Mouse (Mus musculus) gastrocnemius, adult 18-20 months (tissue): ENCODE data around the gene AU022252. TPM values are rescaled to one million over a fixed set of nuclear protein-coding genes. Genes with fewer than 3 reads are reported as not detected.
A peak's percentile ranks its signal among the peaks of the same experiment; 100 is the strongest.

Experiments used
- DNase-seq: peaks from one replicate; pipeline ENCODE4 v3.0.0; 2021; ENCODE audit warnings: low spot score
- total RNA-seq, 2 experiments: library from RNA; stranded (reverse); gene quantifications; 2 replicates each; pipeline ENCODE4 v1.2.3; 2021

AU022252 gene
- total RNA-seq, 2 experiments from 2014 or later: 24.6 to 28.2 TPM

DNA sequence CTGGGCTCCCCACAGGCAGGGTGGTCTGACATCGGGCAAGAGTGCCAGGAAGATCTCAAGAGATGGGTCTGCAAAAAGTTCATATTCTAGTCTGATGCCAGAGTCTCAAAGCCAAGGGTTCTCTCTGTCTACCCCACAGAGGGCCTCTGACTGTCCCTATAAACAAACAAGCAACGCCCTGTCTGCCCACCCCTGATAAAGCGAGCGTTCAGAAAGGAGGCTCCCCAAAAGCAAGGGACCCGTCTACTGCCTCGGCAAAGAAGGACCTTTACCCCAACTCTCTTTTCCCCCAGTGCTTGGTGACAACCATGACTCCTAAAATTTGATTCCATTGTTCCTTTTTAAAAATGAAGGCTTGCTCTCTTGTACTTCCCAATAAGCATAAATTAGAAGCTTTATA, 42.6 kb downstream of the AU022252 start, which contains the start of gene Ermap:
Gene Ermap, minus strand, starts transcription at position 148 of the 400 bp plus-strand sequence.
- no peak for DNase-seq

DNA sequence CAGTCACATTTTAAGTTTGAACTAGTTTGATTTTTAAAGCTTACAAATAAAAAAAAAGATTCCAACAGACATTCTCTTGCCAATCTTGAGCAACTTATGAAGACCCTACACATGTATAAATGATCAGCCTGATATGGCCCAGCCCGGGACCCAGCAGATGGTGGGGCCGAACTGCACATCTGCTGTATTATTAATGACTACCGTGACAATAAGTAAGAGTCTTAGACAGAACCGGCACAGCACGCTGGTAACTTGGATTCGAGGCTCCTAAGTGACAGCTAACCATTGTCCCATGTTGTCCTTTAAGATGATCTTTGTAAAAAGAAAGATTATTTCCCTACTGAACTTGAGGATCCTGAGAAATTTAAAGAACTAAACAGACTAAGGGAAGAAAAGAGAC, 43.1 kb downstream of the AU022252 start:
- DNase-seq: no peak

GRCm38 (mm10) chr4:119188060-119188785, 44.3 kb downstream of the AU022252 start:
- no peak for DNase-seq

DNA sequence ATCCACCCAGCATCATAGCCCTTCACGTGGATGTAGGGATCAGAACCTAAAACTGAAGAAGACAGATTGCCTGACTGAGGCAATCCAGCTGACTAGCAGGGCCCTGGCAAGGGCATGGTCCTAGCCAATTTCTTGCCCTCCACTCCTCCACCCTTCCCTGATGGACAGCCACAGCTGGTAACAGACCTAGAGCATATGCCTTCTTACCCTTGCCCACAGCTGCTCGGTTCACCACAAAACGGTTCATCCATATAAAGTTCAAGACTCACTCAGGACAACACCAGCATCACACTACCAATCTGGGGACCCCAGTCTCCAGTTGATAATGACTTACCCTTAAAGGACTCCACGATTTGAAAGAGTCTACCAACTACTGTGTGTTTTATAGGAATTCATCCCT, 46.7 kb downstream of the AU022252 start:
- no peak for DNase-seq

GRCm38 (mm10) chr4:119183525-119183924, 49.0 kb downstream of the AU022252 start:
- DNase-seq: no peak

DNA sequence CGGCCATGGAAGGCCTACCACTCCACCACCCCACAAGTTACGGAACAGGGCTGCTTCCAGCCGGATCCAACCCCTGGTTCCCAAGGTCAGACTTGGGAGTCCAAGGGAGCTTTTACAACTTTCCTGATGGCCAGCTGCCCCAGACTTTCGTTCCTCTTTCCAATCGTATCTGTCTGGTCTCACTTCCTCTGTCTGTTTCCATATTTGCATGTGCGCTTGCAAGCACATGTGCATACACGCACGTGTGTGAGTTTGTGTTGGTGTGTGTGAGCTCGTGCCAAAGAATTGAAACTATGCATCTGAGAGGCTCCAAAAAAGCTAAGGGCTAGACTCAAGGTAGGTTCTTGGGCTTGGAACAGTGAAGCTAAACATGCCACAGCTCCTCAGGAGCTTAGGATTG, 51.1 kb downstream of the AU022252 start:
- no peak for DNase-seq

DNA sequence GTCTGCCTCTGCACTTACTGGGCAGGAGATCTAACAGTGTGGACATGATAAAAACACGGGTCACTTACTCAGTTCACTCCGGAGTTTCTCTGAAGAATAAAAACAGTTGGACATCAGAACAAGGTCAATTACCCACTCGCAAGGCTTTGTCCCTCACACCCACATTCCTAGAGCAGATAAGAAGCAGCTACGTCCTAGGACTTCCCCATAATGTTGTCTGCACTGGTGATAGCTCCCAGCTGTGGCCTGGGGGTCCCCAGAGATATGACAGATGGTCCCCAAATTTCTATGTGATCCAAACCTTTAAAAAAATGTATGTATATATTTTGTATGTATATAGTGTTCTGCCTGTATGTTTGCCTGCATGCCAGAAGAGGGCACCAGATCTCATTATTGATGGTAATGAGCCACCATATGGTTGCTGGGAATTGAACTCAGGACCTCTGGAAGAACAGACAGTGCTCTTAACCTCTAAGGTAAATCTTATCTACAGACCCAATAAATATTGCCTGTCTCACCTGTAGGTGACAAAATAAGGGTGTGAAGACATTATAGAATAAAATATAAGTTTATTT, 52.3 kb downstream of the AU022252 start:
- no peak for DNase-seq

- no peak for DNase-seq
Measured at GRCm38 (mm10) chr4:119178331-119178730, 54.2 kb downstream of the AU022252 start.

GRCm38 (mm10) chr4:119177702-119178101, 54.8 kb downstream of the AU022252 start:
- no peak for DNase-seq

DNA sequence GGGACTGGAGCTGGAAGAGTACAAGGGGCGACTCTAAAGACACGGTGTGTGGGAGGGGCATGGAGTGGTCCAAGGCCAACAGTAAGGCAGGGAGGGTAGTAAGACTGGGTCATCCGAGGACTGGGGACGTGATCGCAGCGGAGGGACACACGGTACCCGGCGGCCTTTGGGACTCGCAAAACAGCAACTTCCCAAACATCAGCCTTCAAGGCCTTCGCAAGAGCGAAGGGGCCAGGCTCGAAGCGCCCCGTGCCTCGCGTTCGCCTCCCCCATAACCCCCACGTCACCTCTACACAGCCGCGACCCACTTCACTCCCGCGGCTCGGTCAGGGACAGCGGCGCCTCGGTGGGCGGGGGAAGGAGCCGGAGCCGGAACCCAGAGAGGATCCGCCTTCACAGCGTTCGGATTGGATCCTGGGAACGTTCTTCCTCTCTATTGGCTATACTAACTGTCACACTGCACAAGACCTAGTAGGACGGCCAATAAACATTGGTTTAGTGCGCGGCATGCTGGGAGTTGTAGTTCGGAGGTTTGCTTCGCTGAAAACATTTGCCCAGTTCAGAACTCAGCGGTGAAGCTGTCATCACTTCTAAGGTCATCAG, 58.6 kb downstream of the AU022252 start, which contains the start of gene Zfp691:
Gene Zfp691, minus strand, starts transcription at position 345 of the 603 bp plus-strand sequence.
- DNase-seq: peak; percentile 98

GRCm38 (mm10) chr4:119172919-119173650, 59.4 kb downstream of the AU022252 start:
- DNase-seq: no peak

GRCm38 (mm10) chr4:119167663-119168062, 64.8 kb downstream of the AU022252 start:
- peak; percentile 85 for DNase-seq

- DNase-seq: no peak
Measured at GRCm38 (mm10) chr4:119167068-119167467, 65.4 kb downstream of the AU022252 start.

DNA sequence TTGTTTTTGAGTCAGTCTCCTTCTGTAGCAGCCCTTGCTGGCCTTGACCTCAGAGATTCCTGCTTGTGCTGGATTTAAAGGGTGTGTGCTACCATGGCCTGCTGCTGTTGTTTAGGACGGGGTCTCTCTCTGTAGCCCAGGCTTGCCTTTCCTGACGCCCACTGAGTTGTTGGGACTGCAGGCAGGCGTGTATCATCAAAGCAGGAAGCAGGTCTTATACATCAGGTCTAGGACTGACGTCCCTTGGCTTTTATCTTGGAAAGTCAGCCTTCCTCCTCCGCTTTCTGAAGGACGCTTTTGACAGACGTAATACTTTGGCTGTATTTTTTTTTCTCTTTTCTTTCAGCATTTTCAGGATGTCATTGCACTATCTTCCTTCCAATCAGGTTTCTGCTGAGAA, 66.6 kb downstream of the AU022252 start:
- DNase-seq: no peak

- DNase-seq: no peak
Measured at GRCm38 (mm10) chr4:119162990-119163389, 69.5 kb downstream of the AU022252 start.

- no peak for DNase-seq
Measured at GRCm38 (mm10) chr4:119161358-119161757, 71.2 kb downstream of the AU022252 start.

DNA sequence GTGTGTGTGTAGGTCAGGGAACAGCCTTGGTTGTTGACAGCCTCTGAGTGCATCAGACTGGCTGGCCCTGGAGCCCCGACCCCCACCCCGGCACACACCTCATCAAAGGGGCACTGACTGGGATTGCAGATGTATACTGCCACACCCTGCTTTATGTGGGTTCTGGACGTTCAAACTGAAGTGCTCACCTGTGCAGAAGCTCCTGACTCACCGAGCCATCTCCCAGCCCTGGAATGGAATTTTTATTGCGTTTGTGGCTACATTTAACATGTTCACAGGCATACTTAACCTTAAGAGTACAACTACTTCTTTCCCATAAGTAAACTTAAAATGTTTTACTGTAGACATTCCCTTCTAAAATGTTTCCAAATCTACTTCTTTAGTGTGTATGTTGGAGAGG, 74.6 kb downstream of the AU022252 start:
- no peak for DNase-seq

DNA sequence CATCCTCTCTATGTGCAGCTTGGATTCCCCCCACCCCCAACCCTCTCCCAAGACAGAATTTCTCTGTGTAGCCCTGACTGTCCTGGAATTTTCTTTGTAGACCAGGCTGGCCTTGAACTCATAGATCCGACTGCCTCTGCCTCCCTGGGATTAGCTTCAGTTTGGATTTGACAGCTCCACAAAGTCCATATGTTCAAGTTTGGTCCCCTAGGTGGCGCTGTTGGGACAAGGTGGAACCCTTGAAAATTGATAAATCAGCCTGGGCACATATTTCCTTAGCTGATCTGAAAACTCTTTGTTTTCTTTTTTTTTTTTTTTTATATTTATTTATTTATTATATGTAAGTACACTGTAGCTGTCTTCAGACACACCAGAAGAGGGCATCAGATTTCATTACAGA, 75.3 kb downstream of the AU022252 start:
- DNase-seq: peak; percentile 59
